Mouse (Mus musculus) thymus, postnatal 14 days (tissue): ENCODE data around the gene Spata20.

Experiments
- DNase-seq: peaks from one replicate; pipeline ENCODE4 v3.0.0; 2021

Gene Spata20

GRCm38 (mm10) chr11:94486001-94486400 lies at the start of gene Spata20:
TSS of gene Spata20 (minus strand) at chr11:94486179.
- peak; percentile 81 for DNase-seq

- DNase-seq, result no peak
Observed at GRCm38 (mm10) chr11:94533171-94533570, 47.2 kb upstream of the Spata20 start.

GRCm38 (mm10) chr11:94528879-94529278 lies 42.9 kb upstream of the Spata20 start:
- DNase-seq, result no peak

GRCm38 (mm10) chr11:94526171-94526879 lies 40.3 kb upstream of the Spata20 start:
- DNase-seq, result no peak

- DNase-seq, result peak; percentile 39
Observed at GRCm38 (mm10) chr11:94521219-94521843, 35.4 kb upstream of the Spata20 start, which contains the start of gene Mycbpap. TSS of gene Mycbpap (minus strand) at chr11:94521742.

- no peak for DNase-seq
Observed at GRCm38 (mm10) chr11:94513452-94513851, 27.5 kb upstream of the Spata20 start.

- DNase-seq, result no peak
Observed at GRCm38 (mm10) chr11:94508976-94509375, 23.0 kb upstream of the Spata20 start.

- DNase-seq, result no peak
Observed at GRCm38 (mm10) chr11:94501482-94501881, 15.5 kb upstream of the Spata20 start.

- DNase-seq, result no peak
Observed at GRCm38 (mm10) chr11:94500362-94500761, 14.4 kb upstream of the Spata20 start.

GRCm38 (mm10) chr11:94499661-94500152 lies 13.7 kb upstream of the Spata20 start, which contains the start of gene Epn3:
TSS of gene Epn3 (minus strand) at chr11:94499974.
- DNase-seq, result no peak

- DNase-seq, result no peak
Observed at GRCm38 (mm10) chr11:94499035-94499434, 13.1 kb upstream of the Spata20 start.

- DNase-seq, result no peak
Observed at GRCm38 (mm10) chr11:94498093-94498996, 12.4 kb upstream of the Spata20 start.

- DNase-seq, result no peak
Observed at GRCm38 (mm10) chr11:94495415-94495814, 9.4 kb upstream of the Spata20 start.

GRCm38 (mm10) chr11:94491749-94492099 lies 5.7 kb upstream of the Spata20 start:
- no peak for DNase-seq

- peak; percentile 24 for DNase-seq
Observed at GRCm38 (mm10) chr11:94491035-94491748, 5.2 kb upstream of the Spata20 start.

- no peak for DNase-seq
Observed at GRCm38 (mm10) chr11:94489745-94490144, 3.8 kb upstream of the Spata20 start.

- no peak for DNase-seq
Observed at GRCm38 (mm10) chr11:94488767-94489533, 3.0 kb upstream of the Spata20 start.

- DNase-seq, result no peak
Observed at GRCm38 (mm10) chr11:94485223-94485622, 756 bp downstream of the Spata20 start.

GRCm38 (mm10) chr11:94484636-94485035 lies 1.3 kb downstream of the Spata20 start:
- DNase-seq, result no peak

- DNase-seq, result no peak
Observed at GRCm38 (mm10) chr11:94483921-94484320, 2.1 kb downstream of the Spata20 start.

- no peak for DNase-seq
Observed at GRCm38 (mm10) chr11:94483436-94483835, 2.5 kb downstream of the Spata20 start.

GRCm38 (mm10) chr11:94482738-94483137 lies 3.2 kb downstream of the Spata20 start:
- no peak for DNase-seq
